Mouse (Mus musculus) myocyte (in vitro differentiated cells): ENCODE results near the gene Prx.

Experiments
- CEBPB ChIP-seq: IDR thresholded peaks from 2 replicates; pipeline ENCODE4 v1.6.1; 2011; ENCODE audit warnings: mild to moderate bottlenecking, moderate library complexity; ENCODE audit not compliant: poor library complexity, insufficient read depth, severe bottlenecking
- E2F4 ChIP-seq: IDR thresholded peaks from one replicate; pipeline ENCODE4 v1.6.1; 2011; ENCODE audit warnings: mild to moderate bottlenecking, control low read depth, moderate library complexity; ENCODE audit not compliant: insufficient read depth
- MAX ChIP-seq: IDR thresholded peaks from one replicate; pipeline ENCODE4 v1.6.1; 2011; ENCODE audit warnings: low read depth, mild to moderate bottlenecking, control low read depth
- MYOD1 ChIP-seq, 3 experiments: IDR thresholded peaks; one replicate each; pipeline ENCODE4 v1.6.1; 2011; ENCODE audit warnings: control low read depth in 2 of 3, low read depth in 2 of 3, mild to moderate bottlenecking in 2 of 3, moderate library complexity in 1 of 3; ENCODE audit not compliant: insufficient read length in 2 of 3, control insufficient read depth in 1 of 3
- POLR2A ChIP-seq: IDR thresholded peaks from one replicate; pipeline ENCODE4 v1.6.1; 2011; ENCODE audit warnings: low read depth, mild to moderate bottlenecking, control low read depth, moderate library complexity; ENCODE audit not compliant: insufficient read length
- POLR2AphosphoS2 ChIP-seq: IDR thresholded peaks from one replicate; pipeline ENCODE4 v1.6.1; 2011; ENCODE audit warnings: low read depth, control low read depth; ENCODE audit not compliant: insufficient read length
- TCF12 ChIP-seq: IDR thresholded peaks from one replicate; pipeline ENCODE4 v1.6.1; 2011; ENCODE audit warnings: mild to moderate bottlenecking, control low read depth; ENCODE audit not compliant: poor library complexity, insufficient read depth, severe bottlenecking
- USF1 ChIP-seq: IDR thresholded peaks from one replicate; pipeline ENCODE4 v1.6.1; 2011; ENCODE audit warnings: low read depth, mild to moderate bottlenecking, control low read depth, moderate library complexity

GRCm38 (mm10) chr7:27451359-27451758 lies 47.8 kb upstream of the Prx start:
- TF ChIP-seq POLR2A (no peak), MYOD1 (IDR thresholded peaks at IDR 0.05; ENCODE audit: control insufficient read depth in 1 of 3, insufficient read length in 2 of 3, low read depth in 2 of 3) (no peak), CEBPB (no peak), TCF12 (no peak), E2F4 (no peak), MAX (no peak), USF1 (no peak), POLR2AphosphoS2 (no peak)
